Mouse (Mus musculus): ENCODE measurements around the gene Bmp3.

The Bmp3 gene

DNA sequence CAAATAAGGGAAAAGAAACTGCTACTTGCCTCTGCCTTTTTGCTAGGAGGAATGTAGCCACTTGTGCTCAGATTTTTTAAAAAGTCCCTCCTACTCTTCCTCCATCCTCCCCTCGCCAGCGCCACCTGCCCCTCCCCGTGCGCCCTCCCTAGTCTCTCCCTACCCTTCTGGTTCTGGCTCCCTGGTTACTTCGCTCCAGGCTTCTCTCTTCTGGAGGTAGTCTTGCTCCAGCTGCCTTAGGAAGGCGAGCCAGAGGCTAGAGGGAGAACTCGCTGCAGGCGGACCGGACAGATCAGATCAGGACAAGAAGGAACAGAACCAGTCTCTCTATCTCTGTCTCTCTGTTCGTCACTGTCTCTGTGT lies at the start of gene Bmp3:
TSS of gene Bmp3 (plus strand) at position 152 of the 363 bp plus-strand sequence.
- DNase-seq = peak; percentile 23 to 32

DNA sequence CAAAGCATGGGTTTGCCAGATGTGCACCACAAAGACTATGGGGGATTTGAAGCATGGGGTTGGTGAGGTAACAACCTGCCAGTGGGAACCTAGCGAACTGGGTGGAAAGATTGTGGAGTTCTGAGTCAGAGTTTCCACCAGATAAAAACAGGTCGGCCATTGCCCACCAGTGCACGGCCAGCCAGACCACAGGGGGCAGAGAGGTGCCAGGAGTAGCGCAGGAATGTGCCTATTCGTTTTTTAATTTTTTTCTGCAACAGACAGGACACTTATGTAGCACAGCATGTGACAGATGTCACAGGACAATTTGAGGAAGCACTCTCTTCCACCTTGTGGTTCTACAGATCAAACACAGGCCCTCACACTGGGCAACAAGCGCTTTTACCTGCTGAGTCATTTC lies 49.5 kb upstream of the Bmp3 start:
- DNase-seq = peak; percentile 74 to 81

DNA sequence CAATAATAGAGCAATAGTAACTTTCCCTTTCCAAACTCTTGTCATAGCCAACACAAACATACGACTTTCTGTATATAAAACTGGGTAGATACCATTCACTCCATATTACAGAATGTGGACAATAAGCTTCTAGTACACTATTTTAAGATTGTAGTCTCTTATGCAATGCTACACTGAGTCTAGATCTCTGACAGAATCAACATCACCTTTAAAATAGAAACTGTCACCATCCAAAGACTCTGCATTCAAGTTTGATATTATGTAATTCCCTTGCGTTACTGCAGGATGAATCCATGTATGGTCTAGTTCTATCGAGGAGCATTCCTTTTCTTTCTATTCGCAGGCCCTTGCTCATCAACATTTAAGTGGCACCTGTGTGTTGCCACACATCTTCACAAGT lies 47.7 kb upstream of the Bmp3 start:
- DNase-seq = no peak

DNA sequence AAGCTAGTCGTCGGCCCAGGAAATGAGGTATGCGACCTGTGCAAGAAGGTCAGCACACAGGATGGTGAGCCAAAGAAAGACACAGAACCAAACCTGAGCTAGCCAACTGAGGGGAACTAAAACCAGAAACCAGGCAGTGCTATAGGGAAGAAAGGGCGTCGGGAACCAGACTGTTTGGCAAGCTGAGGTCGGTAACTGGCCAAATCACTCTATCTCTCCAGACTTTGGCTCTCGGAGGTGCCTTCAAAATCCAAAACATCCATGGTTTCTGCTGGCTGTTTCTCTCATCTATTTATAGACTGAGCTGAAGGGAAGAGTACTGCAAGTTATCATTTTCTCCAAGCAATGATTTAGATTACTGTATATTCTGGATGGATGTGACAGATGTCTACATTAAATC lies 47.2 kb upstream of the Bmp3 start:
- DNase-seq = peak; percentile 64 to 65

DNA sequence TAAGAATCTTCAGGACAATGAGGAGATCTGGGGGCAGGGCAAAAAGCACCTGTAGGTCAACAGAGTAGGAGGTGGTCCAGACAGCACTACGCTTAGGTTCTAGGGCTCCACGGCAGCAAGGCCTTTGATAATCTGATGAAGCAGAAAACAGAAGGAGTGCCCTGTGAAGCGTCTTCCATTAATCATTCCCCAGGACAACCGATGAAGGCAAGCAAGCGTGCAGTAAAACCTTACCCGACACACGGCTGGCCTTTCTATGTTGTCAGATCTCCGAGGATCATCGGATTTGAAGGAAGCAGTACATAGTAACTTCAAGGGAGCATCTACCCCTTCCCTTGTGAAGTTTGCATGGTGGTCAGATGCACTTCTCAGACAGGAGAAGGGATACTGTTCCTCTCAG lies 46.3 kb upstream of the Bmp3 start:
- DNase-seq = no peak

DNA sequence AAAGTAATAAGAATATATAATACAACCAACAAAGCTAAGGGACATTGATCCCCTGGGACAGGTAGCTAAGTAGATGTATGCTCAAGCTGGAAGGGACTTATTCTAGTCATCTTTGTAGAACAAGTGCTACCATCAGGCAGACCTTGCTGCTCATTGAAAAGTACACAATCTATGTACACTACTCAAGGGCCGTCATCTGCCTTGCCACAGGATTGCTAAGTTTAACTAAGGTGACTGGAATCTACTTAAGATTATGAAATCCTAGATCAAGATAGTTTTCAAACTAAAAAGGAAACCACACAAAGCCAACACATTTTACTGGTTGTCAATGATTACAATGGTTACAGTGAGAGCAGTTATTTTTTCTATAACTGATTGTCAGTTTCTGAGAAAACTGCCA lies 41.8 kb upstream of the Bmp3 start:
- DNase-seq = no peak

DNA sequence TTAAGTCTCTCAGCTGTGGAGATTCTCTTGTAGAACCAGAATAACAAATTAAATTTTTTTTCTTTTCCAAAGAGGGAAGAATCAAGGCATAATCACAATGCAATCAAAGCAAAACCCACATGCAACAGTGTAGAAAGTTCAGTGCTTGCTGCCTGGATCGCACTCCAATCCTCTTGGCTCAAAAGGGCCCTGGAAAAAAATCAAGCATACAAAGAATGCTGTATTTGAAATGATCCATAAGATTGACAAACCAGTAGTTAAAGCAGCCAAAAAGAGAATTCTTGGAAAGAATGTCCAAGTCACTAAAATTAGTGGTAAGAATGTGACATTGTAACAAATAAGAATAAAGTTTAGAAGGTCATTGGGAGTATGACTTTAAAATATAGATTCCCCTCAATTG lies 38.9 kb upstream of the Bmp3 start:
- no peak for DNase-seq

DNA sequence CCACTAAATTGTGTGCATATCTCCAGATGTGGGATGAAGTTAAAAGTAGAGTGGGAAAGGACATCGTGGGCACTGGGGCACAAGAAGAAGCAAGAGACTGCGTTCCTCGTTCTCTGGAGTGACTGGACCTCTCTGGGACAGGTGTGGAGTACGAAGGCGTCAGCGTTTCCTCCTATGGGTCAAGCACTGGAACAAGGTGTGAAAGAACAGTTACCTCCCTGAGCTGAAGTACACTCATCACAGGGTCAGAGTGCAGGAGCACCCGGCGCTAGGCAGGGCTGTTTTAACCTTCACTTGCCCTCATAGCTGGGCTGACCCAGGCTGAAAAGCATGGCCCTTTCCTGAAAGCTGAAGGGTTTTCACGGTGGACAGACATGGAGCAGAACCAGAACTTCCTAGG lies 20.5 kb upstream of the Bmp3 start:
- DNase-seq = no peak

DNA sequence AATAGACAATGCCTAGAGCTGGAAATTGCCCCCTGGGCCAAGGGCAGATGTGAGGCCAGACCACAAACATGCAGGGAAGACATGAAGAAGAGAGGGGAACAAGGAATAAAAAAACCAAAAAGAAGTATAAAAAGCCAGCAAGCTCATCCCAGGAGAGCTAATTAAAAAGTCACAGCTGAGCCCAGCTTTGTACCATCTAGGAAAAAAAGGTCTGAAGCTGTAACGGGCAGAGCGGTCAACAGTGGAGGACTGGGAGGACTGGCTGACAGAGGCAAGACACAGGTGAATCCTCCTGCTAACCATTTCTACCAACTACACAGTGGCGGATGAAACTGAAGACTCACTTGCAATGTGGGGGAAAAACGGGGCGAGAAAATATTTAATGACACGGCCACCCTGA lies 19.9 kb upstream of the Bmp3 start:
- no peak for DNase-seq

DNA sequence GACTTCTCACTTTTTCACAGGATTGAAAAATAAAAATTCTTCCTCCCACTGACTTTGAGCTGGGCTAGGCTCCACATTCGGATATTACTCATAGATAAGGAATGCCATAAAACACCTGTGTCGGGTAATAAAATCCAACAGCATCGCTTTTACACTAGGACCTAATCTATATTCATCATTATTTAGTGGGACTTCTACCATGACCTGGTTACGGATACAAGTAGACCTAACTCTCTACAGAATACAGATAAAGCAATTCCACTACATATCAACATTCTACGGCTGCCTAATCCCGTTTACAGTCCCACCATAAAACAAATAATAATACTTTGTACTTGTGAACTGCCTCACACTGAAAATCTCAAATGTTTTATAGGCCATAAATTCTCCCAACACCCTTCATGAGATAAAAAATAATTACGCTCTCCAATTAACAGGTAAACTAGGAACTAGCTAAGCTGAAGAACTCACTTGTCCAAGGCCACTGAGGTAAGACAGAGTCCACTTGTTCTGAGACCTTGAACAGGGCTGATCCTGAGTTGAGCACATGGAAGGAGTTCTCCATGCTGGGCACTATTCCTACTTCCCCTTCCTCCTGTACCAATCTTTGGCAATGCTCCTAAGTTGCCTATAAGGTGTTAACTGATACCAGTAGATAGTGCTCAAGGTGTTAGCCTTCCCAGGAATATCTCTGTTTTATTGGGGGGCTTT lies 11.5 kb upstream of the Bmp3 start:
- DNase-seq = no peak

DNA sequence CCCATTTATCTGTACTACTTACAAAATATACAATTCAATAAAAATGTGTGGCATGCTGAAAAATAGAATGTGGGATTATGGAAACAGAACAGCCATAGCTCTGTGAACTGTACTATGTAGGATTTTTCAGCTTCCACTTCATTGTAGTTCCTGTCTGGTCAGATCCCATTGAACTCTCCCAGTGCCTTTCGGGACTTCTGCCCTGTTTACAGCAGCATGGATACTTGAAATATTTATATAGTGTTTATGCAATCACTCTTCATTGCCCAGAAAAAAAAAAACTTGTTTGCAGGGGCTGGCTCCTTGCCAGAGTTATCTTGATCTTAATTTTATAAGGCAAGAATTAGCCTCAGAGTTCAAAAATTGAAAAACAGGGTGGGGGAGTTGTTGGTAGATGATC lies 9.6 kb upstream of the Bmp3 start:
- no peak for DNase-seq

DNA sequence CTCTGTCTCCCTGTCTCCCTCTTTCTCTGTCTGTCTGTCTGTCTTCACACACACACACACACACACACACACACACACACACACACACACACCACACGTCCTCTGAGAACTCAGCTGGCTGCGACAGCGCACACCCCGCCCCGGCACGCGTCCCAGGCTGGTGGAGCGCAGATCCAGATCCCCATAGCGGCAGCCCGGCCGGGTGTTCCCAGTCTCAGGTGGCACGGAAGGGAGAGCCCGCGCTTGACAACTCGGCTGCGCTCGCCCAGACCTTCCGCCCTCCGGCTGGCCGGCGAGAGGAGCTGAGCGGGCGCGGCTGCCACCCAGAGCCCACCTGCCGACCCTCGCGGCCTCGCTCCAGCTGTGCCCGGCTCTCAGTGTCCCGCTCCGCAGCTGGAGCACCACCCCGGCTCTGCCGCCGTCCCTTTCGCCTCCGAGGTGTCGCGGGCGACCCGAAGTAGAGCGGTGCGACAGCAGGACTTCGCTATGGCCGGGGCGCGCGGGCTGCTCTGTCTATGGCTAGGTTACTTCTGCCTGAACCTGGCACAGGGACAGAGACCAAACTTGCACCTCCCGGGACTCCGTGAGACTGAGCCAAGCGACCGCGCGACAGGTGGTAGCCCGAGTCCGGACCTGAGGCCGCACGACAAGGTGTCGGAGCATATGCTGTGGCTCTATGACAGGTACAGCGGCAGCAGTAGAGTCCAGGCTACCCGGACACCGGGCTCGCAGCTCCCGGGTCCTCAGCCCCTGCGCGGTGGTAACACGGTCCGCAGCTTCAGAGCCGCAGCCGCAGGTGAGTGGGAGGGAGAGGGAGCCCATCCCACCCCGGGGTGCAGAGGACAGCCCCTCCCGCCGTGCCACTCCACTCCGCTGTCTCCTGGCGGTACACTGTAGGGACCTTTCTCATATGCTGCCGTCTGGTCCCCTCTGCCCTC lies 681 bp downstream of the Bmp3 start:
- peak; percentile 59 for DNase-seq

DNA sequence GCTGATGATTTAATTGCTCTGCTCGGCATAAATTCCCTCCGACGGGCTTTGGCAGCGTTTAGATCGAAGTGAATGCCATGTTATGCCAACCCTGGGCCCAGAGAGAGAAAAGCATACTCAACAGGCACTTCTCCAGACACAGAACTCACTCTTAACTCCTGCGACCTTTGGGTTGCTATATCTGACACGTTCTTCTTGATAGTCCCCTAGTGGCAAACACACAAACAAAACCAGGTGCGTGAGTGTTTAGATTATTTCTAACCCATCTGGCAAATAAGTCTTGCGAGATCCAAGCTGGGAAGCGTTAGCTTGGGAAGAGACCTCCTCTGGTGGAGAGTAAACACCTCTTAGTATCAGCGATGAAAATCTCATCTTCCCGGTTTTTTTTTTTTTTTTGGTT lies 1.5 kb downstream of the Bmp3 start:
- DNase-seq = peak; percentile 17 to 21

DNA sequence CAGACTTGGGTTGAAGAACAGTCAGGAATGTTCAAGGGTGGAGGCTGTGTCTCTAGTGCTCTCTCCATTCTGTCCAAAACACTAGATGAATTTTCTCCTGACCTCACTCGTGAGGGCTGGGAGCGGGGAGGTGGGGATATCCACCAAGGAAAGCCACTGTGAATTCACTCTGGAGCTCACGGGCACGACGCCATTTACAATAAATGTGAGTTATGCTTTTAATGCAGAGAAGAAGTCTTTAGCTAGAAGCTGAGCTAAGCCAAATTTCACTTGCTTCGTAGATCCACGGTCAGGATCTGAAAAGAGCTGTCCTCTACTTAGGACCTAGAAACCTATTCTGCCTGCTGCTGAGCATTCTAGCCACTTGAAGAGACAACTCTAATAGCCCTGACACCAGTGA lies 2.1 kb downstream of the Bmp3 start:
- no peak for DNase-seq

DNA sequence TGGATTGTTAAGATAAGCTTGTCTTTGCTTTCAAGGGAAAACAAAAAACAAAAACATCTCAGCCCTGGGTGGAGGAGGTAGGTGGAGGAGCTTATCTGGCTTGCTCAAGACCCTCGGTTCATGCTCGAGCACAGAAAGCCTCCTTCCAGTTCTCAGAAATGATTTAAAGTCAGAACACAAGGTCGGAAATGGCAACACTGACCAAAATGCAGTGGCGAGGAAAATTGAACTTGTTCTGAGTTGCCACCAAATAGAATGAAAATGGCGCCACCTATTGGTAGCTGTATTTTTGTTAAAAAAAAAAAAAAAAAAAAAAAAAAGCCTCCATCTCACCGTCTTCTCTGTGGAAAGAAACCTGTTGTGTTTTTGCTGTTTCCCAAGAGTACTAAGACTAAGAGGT lies 9.7 kb downstream of the Bmp3 start:
- peak; percentile 77 to 85 for DNase-seq

DNA sequence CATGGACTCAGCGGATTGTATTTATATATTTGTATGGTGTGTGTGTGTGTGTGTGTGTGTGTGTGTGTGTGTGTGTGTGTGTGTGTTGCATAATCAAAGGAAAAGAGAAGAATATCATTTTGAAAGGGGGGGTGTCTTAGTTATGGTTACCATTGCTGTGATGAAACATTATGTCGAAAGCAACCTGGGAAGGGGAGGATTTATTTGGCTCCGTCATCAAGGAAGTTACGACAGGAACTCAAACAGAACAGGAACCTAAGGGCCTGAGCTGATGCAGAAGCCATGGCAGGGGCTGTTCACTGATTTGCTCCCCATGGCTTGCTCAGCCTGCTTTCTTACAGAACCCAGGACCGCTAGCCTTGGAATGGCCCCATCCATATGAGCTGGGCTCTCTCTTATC lies 10.9 kb downstream of the Bmp3 start:
- DNase-seq = no peak

DNA sequence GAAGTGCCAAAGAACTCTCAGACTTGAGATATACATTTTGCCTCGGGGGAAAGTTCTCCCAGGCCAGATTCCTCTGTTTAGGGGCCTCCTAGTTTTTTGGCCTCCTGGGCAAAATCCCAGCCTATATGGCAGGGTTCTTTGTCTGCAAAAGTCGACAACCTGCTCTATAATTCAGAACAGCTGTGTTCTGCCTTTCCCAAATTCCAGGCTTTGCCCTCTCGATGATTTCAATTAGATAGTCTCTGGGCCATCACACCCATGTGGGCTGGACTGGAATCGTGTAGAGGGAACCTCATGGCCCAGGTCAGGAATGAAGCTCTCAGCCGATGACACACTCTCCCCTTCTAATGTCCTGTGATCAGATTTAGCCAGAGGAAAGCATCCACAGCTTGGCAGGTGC lies 21.8 kb downstream of the Bmp3 start:
- no peak for DNase-seq

DNA sequence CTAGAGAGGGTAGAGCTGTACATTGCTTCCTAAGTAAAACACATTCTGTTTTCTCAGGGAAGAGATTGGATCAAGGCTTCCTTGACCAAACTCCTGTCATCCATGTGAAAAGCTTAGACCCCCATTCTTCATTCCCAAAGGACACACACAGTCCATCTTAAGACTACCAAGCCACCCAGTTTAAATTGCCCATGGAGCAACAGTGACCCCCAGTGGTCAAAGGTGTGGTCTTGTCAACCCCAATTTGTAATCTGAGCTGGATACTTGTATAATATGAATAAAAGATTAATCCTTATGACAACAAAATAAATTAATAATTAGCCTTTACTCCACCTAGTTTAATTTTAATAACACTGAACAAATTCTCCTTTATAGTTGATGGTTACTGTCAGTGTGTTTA lies 24.7 kb downstream of the Bmp3 start:
- DNase-seq = peak; percentile 83 to 86

DNA sequence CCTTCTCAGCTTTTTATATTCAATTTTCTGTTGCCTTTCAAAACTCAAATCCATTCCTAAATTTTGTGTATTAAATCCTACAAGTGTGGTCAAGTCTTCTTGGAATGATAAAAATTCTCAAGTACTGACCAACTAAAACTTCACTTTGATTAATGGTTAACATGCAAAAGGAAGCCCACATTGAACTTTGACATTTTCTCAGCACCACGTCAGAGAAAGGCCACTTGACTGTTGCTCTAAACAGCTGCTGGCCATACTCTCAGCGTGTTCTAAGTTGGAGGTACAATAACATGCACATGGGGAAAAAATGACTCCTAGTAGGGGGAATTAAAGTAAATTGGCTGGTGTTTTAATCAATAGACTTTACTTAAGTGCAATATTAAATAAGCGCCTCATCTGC lies 27.9 kb downstream of the Bmp3 start:
- DNase-seq = no peak

DNA sequence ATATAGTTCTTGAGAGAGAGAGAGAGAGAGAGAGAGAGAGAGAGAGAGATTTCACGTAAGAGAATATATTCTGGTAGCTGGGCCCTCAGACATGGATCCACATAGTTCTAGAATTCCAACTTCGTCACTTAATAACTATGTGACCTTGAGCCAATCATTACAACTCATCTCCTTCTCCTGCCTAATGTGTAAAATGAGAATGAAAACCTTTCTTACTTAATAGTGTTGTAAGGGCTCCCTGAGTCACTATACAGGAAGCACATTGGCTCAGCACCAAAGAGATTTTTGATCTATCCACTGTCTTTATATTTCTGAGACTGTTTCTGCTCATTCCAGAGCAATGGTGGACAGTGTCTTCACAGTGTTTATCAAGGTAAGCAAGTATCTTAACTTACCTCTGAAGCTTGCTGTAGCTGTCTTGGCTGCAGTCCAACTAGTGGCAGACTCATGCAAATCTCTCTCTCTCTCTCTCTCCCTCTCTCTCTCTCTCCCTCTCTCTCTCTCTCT lies 36.4 kb downstream of the Bmp3 start:
- peak; percentile 20 to 23 for DNase-seq

DNA sequence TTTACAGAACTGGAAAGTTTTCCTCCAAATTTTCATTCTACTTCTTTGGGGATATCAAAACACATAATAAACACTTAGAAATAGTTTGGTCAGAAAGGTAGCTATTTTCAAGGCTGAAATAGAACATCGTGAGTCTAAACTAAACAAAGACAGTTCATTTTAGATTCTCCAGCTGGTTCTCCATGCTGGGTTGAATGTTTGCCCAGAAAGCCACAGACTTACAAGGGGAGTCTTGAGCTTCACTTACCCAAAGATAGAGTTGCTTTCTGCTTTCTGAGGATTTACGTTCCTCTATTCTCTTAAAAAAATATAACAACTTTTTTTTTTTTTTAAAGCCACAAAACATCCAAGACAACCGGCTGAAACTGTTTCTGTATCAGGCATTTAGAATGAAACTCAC lies 40.1 kb downstream of the Bmp3 start:
- no peak for DNase-seq

DNA sequence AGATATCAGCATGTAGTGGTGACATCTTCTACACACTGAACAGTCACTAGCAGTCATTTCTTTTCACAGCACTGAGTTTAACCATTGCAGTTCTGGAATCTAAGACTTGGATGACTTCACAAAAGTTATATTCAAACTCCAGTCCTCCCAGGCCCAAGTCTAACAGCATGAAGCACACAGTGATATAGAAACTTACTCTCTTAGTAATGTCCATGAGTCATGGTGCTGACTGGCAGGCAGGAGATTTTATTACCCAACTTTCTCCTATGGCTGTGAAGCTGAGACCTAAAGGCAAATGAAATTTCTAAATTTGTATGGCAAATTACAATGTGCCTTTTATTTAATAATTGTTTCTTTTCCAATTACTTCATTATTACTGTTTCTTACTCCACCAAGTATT lies 43.7 kb downstream of the Bmp3 start:
- DNase-seq = no peak

DNA sequence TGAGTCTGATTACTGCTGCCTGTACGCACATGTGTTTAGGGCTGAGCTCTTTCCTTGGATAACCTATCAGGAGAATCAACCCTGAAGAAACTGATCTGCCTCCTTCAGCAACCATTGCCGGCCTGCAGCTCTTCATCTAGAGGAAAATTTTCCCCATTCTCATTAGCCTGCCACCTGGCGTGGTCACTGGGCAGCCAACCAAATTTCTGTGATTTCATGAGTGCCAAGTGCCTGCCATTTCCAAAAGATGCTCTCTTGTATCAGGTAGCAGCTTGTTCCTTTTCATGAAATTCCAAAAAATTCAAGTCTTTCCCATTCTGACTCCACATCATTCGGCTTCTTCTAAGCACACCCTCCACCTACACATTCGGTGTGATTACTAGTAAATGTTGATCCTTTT lies 46.7 kb downstream of the Bmp3 start:
- DNase-seq = peak; percentile 86

DNA sequence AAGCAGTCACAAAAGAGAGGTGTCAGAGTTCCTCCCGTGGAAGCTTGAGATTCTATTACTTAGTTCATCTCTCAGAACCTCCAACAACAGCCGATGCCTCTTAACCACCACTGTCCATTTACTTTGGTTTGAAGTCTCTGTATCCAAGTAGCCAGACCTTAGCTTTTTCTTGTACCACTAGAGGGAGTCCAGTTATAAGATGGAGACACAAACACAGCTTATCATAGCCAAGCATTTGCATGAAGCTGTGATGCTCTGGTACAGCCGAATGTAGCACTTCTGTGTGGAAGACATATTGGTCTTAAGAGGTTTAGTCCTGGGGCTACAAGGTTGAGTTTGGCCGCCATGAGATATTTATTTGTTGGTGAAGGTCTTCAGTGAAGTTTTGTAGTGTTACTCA lies 48.1 kb downstream of the Bmp3 start:
- DNase-seq = peak; percentile 30 to 66

All from cerebellum, postnatal 10 days (tissue).